Mouse (Mus musculus) brain, adult 2 months (tissue): Measurements from ENCODE around the gene Tbkbp1.
A peak's percentile ranks its signal among the peaks of the same experiment; 100 is the strongest.
"Not testable (repeated sequence)": the region's sequence is repeated elsewhere in the genome, so short reads cannot be mapped to it uniquely, and the experiment has no call there.

ENCODE experiments used
- DNase-seq: peaks from one replicate; pipeline ENCODE4 v3.0.0; 2011; ENCODE audit warnings: low read depth, low spot score

The Tbkbp1 gene

GRCm38 (mm10) chr11:97151343-97151801, at the start of gene Tbkbp1:
Tbkbp1 (minus strand) TSS chr11:97151495.
- DNase-seq: no peak

GRCm38 (mm10) chr11:97199519-97199918, 48.2 kb upstream of the Tbkbp1 start:
- no peak for DNase-seq

GRCm38 (mm10) chr11:97198601-97199000, 47.3 kb upstream of the Tbkbp1 start:
- DNase-seq: peak; percentile 45

- no peak for DNase-seq
Measured at GRCm38 (mm10) chr11:97197021-97197420, 45.7 kb upstream of the Tbkbp1 start.

GRCm38 (mm10) chr11:97196541-97196940, 45.2 kb upstream of the Tbkbp1 start:
- DNase-seq: no peak

- DNase-seq: peak; percentile 23
Measured at GRCm38 (mm10) chr11:97192621-97192951, 41.3 kb upstream of the Tbkbp1 start.

- DNase-seq: peak; percentile 21
Measured at GRCm38 (mm10) chr11:97191915-97192620, 40.8 kb upstream of the Tbkbp1 start.

- no peak for DNase-seq
Measured at GRCm38 (mm10) chr11:97190992-97191391, 39.7 kb upstream of the Tbkbp1 start.

- DNase-seq: not testable (repeated sequence)
Measured at GRCm38 (mm10) chr11:97189645-97190044, 38.4 kb upstream of the Tbkbp1 start.

GRCm38 (mm10) chr11:97189231-97189630, 37.9 kb upstream of the Tbkbp1 start:
- DNase-seq: no peak

GRCm38 (mm10) chr11:97188643-97188955, 37.3 kb upstream of the Tbkbp1 start:
- no peak for DNase-seq

GRCm38 (mm10) chr11:97187764-97188642, 36.7 kb upstream of the Tbkbp1 start, which contains the start of gene Kpnb1:
Kpnb1 (minus strand) TSS chr11:97187881.
- DNase-seq: peak; percentile 100

- peak; percentile 98 for DNase-seq
Measured at GRCm38 (mm10) chr11:97186947-97187763, 35.9 kb upstream of the Tbkbp1 start.

- DNase-seq: no peak
Measured at GRCm38 (mm10) chr11:97185704-97186614, 34.7 kb upstream of the Tbkbp1 start.

GRCm38 (mm10) chr11:97184875-97185274, 33.6 kb upstream of the Tbkbp1 start:
- no peak for DNase-seq

GRCm38 (mm10) chr11:97182446-97182845, 31.2 kb upstream of the Tbkbp1 start:
- DNase-seq: no peak

GRCm38 (mm10) chr11:97181061-97181460, 29.8 kb upstream of the Tbkbp1 start:
- DNase-seq: no peak

GRCm38 (mm10) chr11:97178198-97178597, 26.9 kb upstream of the Tbkbp1 start:
- DNase-seq: no peak

GRCm38 (mm10) chr11:97176851-97177250, 25.6 kb upstream of the Tbkbp1 start:
- peak; percentile 76 for DNase-seq

- peak; percentile 93 for DNase-seq
Measured at GRCm38 (mm10) chr11:97175499-97175898, 24.2 kb upstream of the Tbkbp1 start.

GRCm38 (mm10) chr11:97160341-97160740, 9.0 kb upstream of the Tbkbp1 start:
- DNase-seq: peak; percentile 53
